In genomic region chr13:50949545-50950226, GRCm38 (mm10) we compare ENCODE assay signal across 9 mouse cellular contexts.
A peak's percentile ranks its signal among the peaks of the same experiment; 100 is the strongest.
DNase-seq lines count a peak whose midpoint lies in the region; ATAC-seq and TF ChIP-seq lines count a peak whose summit lies in the region.
"Had no signal": no experiment of that assay in that cellular context is flagged by ENCODE, and none has a peak within 500 bp of the region (broad histone marks: within the 10 kb centered on the region; RNA-seq: fewer than 3 reads in every experiment).

No protein-coding gene starts in this region.

- no peak overlapping the region for H3K9ac ChIP-seq in MEL (ENCODE audit: control insufficient read depth, low read depth, low read length, poor library complexity, severe bottlenecking)
- no peak overlapping the region for H3K9ac ChIP-seq in forebrain, embryonic 11.5 days (ENCODE audit: low read length)
- H3K9ac ChIP-seq: liver, embryonic 15.5 days had no signal

- ATAC-seq in forebrain, embryonic 11.5 days (replicated peaks; ENCODE audit: low FRiP score), result peak; percentile 53; the same call in 1 of the 2 replicates
- peak; percentile 89 to 92 for ATAC-seq in hematopoietic stem cell, adult 5-6 weeks (replicated peaks in 1 of 2; ENCODE audit: insufficient read depth in 1 of 2, low FRiP score in 2 of 2, low TSS enrichment in 1 of 2, low read depth in 1 of 2, poor library complexity in 2 of 2, severe bottlenecking in 2 of 2)
- ATAC-seq in megakaryocyte progenitor cell, adult 5-6 weeks (replicated peaks; ENCODE audit: poor library complexity), result peak; percentile 98

- H3K27ac ChIP-seq in MEL (ENCODE audit: control insufficient read depth, low read depth, low read length), result no peak overlapping the region
- no peak overlapping the region for H3K27ac ChIP-seq in forebrain, embryonic 11.5 days (ENCODE audit: low read depth, low read length)
- H3K27ac ChIP-seq: liver, embryonic 15.5 days had no signal

- H3K79me2 ChIP-seq in MEL (ENCODE audit: control insufficient read depth, insufficient read depth, low read length, poor library complexity), result no peaks in the 10 kb centered on the region

- TF ChIP-seq CTCF in MEL (IDR thresholded peaks at IDR 0.05 in 2 of 3, conservative IDR thresholded peaks at IDR 0.05 in 1 of 3; ENCODE audit: control insufficient read depth in 1 of 3, insufficient read depth in 1 of 3, low read depth in 2 of 3, low read length in 3 of 3, poor library complexity in 1 of 3, severe bottlenecking in 1 of 3), result peak; percentile 49 to 98 (median 79); a peak in 5 of 6 replicates

- peak; percentile 99 for TF ChIP-seq RAD21 in MEL (IDR thresholded peaks at IDR 0.05; ENCODE audit: low read depth, low read length)

- H3K4me2 ChIP-seq in forebrain, embryonic 11.5 days (ENCODE audit: low read depth, low read length, severe bottlenecking), result no peak overlapping the region
- H3K4me2 ChIP-seq: liver, embryonic 15.5 days had no signal

- H3K4me1 ChIP-seq in MEL (ENCODE audit: control insufficient read depth in 1 of 2, insufficient read depth in 2 of 2, low read length in 2 of 2), result no peaks in the 10 kb centered on the region
- no peaks in the 10 kb centered on the region for H3K4me1 ChIP-seq in forebrain, embryonic 11.5 days (replicated peaks; ENCODE audit: control insufficient read depth, insufficient read depth, low read length)
- H3K4me1 ChIP-seq: liver, embryonic 15.5 days had no signal

- H3K27me3 ChIP-seq in MEL (ENCODE audit: control insufficient read depth in 1 of 2, insufficient read depth in 2 of 2, low read length in 2 of 2), result no peaks in the 10 kb centered on the region
- H3K27me3 ChIP-seq in forebrain, embryonic 11.5 days (ENCODE audit: control insufficient read depth, insufficient read depth, low read length), result no peaks in the 10 kb centered on the region
- H3K27me3 ChIP-seq: liver, embryonic 15.5 days had no signal

- no peak overlapping the region for H3K4me3 ChIP-seq in MEL (ENCODE audit: control insufficient read depth in 1 of 2, insufficient read depth in 1 of 2, low read depth in 2 of 2, low read length in 2 of 2)
- no peak overlapping the region for H3K4me3 ChIP-seq in forebrain, embryonic 11.5 days (ENCODE audit: low read depth, low read length)
- H3K4me3 ChIP-seq: liver, embryonic 15.5 days had no signal

- TF ChIP-seq EP300 in MEL (IDR thresholded peaks at IDR 0.05; ENCODE audit: low read depth in 1 of 2, low read length in 2 of 2), result no peak

- 38% methylated on average over 6 of the region's 6 CpGs for WGBS in forebrain, embryonic 11.5 days

- peak; percentile 78 for DNase-seq in MEL (ENCODE audit: low read depth, low spot score)
- DNase-seq in brain, embryonic 18.5 days (ENCODE audit: low read depth, low spot score), result peak; percentile 39
- DNase-seq in forebrain, embryonic 11.5 days (ENCODE audit: low spot score), result peak; percentile 78
- DNase-seq in layer of hippocampus, postnatal 10 days (ENCODE audit: low spot score in 2 of 2), result peak; percentile 90 to 93
- peak; percentile 95 for DNase-seq in right cerebral cortex, adult 2 months (ENCODE audit: low spot score in 2 of 2)
- DNase-seq in urinary bladder, adult 2 months (ENCODE audit: low spot score), result peak; percentile 27

- no peak for TF ChIP-seq POLR2A in MEL (IDR thresholded peaks at IDR 0.05; ENCODE audit: control insufficient read depth in 1 of 2, insufficient read depth in 1 of 2, low read depth in 1 of 2, low read length in 2 of 2, poor library complexity in 1 of 2)

- H3K36me3 ChIP-seq in MEL (ENCODE audit: control insufficient read depth in 1 of 2, insufficient read depth in 2 of 2, low read length in 2 of 2), result no peaks in the 10 kb centered on the region
- H3K36me3 ChIP-seq in forebrain, embryonic 11.5 days (ENCODE audit: control insufficient read depth, insufficient read depth, low read length), result no peaks in the 10 kb centered on the region
- H3K36me3 ChIP-seq: liver, embryonic 15.5 days had no signal

- H3K9me3 ChIP-seq in MEL (replicated peaks; ENCODE audit: insufficient read depth, low read length), result no peaks in the 10 kb centered on the region
- H3K9me3 ChIP-seq in forebrain, embryonic 11.5 days (ENCODE audit: control insufficient read depth, low read length), result no peaks in the 10 kb centered on the region
- H3K9me3 ChIP-seq: liver, embryonic 15.5 days had no signal

TF ChIP-seq in MEL, 35 proteins besides CTCF, POLR2A, EP300 and RAD21:
- TF ChIP-seq ETS1 (IDR thresholded peaks at IDR 0.05; ENCODE audit: low read depth, low read length), result no peak
- TF ChIP-seq ZC3H11A (IDR thresholded peaks at IDR 0.05; ENCODE audit: low read depth, low read length), result peak; percentile 94
- peak; percentile 96 for TF ChIP-seq SMC3 (IDR thresholded peaks at IDR 0.05; ENCODE audit: low read depth, low read length)

Comparison
In these comparisons a context has a peak if more than half of its experiments do, and no peak if none do; other contexts are left out.
1. DNase-seq: peak in every context shown above with its lines; median percentile 95 in right cerebral cortex, adult 2 months; 92 in layer of hippocampus, postnatal 10 days; 78 in MEL; 78 in forebrain, embryonic 11.5 days; 39 in brain, embryonic 18.5 days; 27 in urinary bladder, adult 2 months.